Mouse (Mus musculus) gastrocnemius, adult 2 months (tissue): ENCODE measurements around the gene Dmrta2. TPM values are rescaled to one million over a fixed set of nuclear protein-coding genes. Genes with fewer than 3 reads are reported as not detected.

ENCODE experiments used
- DNase-seq: peaks from one replicate; pipeline ENCODE4 v3.0.0; 2022
- H3K27ac ChIP-seq: fragments of 200-600 bp; 2 replicates; pipeline ENCODE4 v1.8.1; 2022; ENCODE audit warnings: mild to moderate bottlenecking
- H3K4me3 ChIP-seq: fragments of 200-600 bp; 2 replicates; pipeline ENCODE4 v1.8.1; 2022; ENCODE audit warnings: mild to moderate bottlenecking, moderate library complexity
- CTCF ChIP-seq: fragments of 200-600 bp; IDR thresholded peaks from 2 replicates; pipeline ENCODE4 v1.8.1; 2022; ENCODE audit warnings: antibody characterized with exemption, mild to moderate bottlenecking, moderate library complexity
- intact Hi-C: fragments of 180-260 bp; cut with DNase I; formaldehyde crosslinking; loops from one replicate; pipeline ENCODE4 v1.15.1; 2025
- long read RNA-seq, 2 experiments: library from polyadenylated mRNA; stranded (forward); transcript quantifications; one replicate each; pipeline ENCODE4 v2.0.0; 2021
- total RNA-seq, 2 experiments: library from RNA; stranded (reverse); gene quantifications; 2 replicates each; pipeline ENCODE4 v1.2.3; 2021

The Dmrta2 gene
- under 1 TPM in 1 of 2 experiments, not detected in 1; 0.08 TPM for total RNA-seq
- long read RNA-seq, experiment 1, result 0 reads
- long read RNA-seq, experiment 2, result 0 reads

DNA sequence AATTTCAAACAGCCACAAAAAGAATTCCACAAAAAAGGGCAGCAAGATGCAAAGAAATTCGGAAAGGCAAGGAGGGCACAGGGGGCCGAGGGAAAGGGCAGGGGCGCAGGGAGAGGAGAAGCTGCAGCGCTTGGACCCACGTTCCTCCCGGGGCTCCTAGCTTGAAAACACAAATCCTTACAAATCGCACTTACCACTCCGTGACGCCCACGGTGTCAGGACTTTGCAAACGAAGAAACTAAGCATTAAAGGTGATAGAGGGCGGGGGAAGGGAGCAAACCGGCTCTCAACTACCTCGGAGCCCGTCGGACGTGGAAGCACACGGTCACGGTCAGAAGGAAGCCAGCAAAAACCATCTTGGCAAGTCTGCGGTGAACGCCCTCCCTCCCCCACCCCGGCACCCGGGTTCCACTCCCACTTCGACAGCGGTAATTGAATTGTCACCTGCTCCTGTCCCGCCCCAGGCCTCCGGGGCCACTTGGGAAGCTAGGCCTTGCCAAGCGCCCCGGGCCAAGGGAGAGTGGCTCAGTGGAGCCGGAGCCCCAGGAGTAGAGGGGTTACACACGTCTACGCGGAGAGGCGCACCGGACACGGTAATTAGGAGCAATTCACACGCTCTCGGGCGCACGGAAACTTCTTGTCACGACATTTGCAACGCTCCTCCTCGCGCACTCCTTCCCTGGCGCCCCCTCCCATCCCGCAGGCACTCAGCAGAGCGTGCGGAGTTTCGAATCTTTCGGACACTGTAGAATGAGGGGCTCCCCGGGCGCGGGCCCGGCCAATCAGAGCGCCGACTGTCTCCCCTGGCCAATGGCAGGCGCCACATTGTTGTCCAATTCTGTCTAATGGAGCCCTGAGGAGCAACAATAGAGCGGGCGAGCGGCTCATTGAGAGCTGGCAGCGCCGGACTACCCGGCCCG lies at the start of gene Dmrta2:
Dmrta2 (plus strand) TSS at position 906 of the 920 bp plus-strand sequence.
- DNase-seq, result no peak
- H3K4me3 ChIP-seq, result peak within 1 kb of the TSS; percentile 56
- no peak for TF ChIP-seq CTCF
- H3K27ac ChIP-seq, result no peak within 1 kb of the TSS
- intact Hi-C loops, result no loop called here

GRCm38 (mm10) chr4:109929058-109929457 lies 48.8 kb upstream of the Dmrta2 start:
- no peak overlapping the region for H3K4me3 ChIP-seq
- TF ChIP-seq CTCF, result no peak
- intact Hi-C loops, result no loop called here
- DNase-seq, result no peak
- H3K27ac ChIP-seq, result no peak overlapping the region

DNA sequence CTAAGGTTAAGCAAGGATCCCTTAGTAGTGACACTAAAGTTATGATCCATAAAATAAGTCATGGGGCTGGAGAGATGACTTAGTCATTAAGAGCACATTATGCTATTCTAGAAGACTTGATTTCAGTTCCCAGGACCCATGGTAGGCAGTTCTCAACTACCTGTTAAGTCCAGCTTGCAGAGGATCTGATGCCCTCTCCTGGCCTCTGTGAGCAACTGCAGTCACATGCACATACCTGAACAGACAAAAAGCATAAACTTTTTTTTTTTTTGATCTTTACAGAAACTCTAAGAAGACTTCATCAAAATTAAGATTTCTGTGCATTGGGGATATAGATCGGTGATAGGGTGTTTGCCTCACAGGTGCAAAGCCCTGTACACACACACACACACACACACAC lies 47.4 kb upstream of the Dmrta2 start:
- H3K4me3 ChIP-seq, result no peak overlapping the region
- no peak for DNase-seq
- intact Hi-C loops, result no loop called here
- no peak overlapping the region for H3K27ac ChIP-seq
- peak; percentile 45 for TF ChIP-seq CTCF

DNA sequence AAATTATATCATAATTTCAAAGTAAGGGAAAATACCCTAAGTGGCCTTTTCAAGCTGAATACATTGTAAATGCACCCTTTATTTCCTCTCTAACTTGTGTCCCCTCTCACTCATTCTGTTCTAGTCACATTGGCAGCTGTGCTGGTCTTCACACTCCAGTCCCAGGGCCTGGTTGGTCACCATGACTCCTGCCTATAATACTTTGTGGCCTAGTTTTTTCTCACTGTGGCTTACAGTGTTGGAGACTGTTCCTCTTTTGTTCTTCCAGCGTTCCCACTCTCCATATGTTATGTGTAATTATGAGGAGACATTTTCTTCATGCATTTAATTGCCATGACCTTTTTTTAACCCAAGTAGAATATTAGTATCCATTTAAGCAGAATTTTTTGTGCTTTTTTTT lies 46.9 kb upstream of the Dmrta2 start:
- intact Hi-C loops, result no loop called here
- Histone ChIP-seq H3K27ac (no peak overlapping the region), H3K4me3 (no peak overlapping the region)
- no peak for TF ChIP-seq CTCF
- DNase-seq, result no peak

- DNase-seq, result no peak
- no peak overlapping the region for H3K27ac ChIP-seq
- no peak overlapping the region for H3K4me3 ChIP-seq
- no peak for TF ChIP-seq CTCF
- intact Hi-C loops, result no loop called here
Observed at GRCm38 (mm10) chr4:109936557-109936956, 41.3 kb upstream of the Dmrta2 start.

DNA sequence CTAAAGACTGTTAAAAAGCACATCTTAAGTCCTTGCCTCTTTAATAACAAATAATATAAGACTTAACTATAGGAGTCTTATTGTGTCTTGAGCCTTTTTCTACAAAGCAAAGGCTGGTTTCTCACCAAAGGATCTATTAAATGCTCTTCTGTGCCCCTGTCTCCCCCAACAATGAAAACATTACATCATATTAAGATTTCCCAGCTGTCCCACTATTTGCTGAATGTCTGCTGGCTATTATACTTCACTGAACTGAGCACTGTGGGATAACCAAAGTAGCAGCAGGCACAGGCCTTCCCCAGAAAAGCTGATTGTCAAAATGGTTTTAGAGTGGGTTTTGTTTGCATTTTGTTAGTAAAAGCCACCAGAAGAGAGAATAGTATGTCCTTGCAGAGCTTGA lies 38.6 kb upstream of the Dmrta2 start:
- no peak overlapping the region for H3K27ac ChIP-seq
- no peak for TF ChIP-seq CTCF
- no peak for DNase-seq
- no peak overlapping the region for H3K4me3 ChIP-seq
- intact Hi-C loops, result no loop called here

- TF ChIP-seq CTCF, result no peak
- no peak for DNase-seq
- H3K27ac ChIP-seq, result no peak overlapping the region
- intact Hi-C loops, result no loop called here
- no peak overlapping the region for H3K4me3 ChIP-seq
Observed at GRCm38 (mm10) chr4:109945554-109945953, 32.3 kb upstream of the Dmrta2 start.

DNA sequence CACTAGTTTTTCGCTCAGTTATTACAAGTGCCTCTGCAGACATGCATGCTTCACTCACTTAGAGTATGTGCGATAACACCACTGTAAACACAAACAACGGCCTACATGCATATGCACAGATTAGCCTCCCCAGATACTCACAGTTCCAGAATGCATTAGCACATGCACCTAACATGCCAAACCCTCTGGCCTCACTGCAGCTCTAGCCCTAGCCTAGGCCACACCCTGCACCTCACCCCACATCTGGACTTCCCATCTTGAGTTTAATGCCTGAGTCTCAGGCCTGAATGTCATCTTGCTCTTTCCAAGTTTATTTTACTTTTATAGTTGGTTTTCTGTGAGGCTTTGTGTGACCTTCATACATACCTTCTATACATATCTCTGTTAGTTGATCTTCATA lies 28.5 kb upstream of the Dmrta2 start:
- TF ChIP-seq CTCF, result no peak
- no peak overlapping the region for H3K27ac ChIP-seq
- H3K4me3 ChIP-seq, result no peak overlapping the region
- intact Hi-C loops, result no loop called here
- no peak for DNase-seq

DNA sequence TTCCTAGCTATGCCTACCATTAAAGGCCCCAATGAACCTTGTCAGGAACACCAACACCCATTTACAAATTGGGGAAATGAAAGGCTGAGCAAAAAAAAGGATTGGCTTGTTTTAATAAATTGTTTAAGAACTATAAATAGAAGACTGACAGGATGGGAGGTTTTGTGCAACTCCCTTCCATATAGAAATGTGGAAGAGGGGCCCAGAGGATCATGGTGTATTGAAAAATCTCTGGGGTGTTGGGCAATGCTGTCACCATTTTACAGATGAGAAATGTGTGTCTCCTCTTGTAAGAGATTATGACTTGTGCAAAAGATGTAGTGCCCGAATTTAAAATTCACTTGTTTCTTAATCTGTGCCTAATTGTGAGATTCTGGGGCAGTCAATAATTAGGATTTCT lies 24.3 kb upstream of the Dmrta2 start:
- no peak for DNase-seq
- no peak overlapping the region for H3K4me3 ChIP-seq
- no peak for TF ChIP-seq CTCF
- intact Hi-C loops, result no loop called here
- no peak overlapping the region for H3K27ac ChIP-seq

DNA sequence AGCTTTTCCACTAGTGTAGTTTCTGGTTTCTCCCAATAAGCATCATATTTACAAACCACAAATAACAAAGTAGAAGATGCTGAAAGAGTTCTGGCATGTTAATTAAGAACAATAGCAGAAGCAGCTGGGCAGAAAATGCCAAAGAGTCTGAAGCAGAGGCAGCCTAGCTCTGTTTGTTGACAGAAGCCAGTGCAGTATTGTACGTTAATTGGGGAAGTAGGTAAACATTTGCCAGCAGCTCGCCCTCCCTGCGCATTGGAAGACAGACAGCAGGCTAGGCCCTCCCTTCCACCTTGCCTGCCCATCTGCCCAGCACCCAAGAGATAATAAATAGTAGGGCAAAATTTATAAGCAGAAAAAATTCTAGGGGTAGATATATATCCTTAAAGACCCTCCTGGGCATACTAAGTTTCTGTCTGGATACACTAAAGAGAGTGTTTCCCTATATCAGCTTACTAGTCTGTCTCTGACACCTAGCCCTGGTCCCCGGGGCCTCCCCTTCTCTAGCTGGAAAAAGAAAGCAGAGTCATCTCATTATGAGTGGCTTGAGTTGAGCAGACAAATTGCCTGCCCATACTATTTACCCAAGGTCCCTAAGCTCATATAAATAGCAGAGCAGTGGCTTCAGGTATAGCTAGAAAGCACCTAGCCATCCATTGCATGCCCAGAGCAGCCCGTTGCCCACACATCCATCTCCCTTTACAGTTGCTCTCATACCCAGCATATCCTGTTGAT lies 17.5 kb upstream of the Dmrta2 start:
- Histone ChIP-seq H3K4me3 (no peak overlapping the region), H3K27ac (no peak overlapping the region)
- no peak for TF ChIP-seq CTCF
- no peak for DNase-seq
- intact Hi-C loops, result no loop called here

DNA sequence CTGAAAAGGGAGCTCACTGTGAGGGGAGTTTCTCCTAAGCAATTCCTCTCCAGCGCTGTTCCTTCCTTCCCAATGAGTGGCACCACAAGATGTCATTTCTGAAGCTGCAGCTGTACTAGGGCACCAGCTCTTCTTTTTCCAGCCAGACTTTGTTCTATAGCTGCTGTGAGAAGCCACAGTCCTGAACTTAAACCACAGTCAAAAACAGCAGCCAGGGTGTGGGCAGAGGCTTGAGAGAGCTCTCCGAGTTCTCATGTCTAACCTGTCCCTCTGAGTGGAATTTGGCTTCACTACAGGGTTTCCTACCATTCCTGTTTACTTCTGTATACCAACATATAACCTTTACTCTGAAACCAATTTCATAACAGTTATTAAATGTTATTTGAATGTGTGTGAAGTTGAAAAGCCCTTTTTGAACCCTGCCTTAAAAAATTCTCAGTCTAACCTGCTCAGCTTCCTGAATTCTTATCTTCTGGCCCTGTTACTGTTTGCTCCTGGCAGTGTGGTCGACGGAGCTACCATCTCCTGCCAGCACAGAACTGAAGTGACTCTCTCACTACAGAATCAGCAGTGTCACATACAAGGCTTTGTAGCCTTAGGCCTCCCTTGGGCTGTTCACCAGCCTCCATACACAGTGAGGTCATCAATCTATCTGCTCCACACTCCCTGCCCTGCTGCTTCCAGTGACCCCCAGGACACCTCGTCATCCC lies 14.1 kb upstream of the Dmrta2 start:
- intact Hi-C loops, result no loop called here
- no peak for DNase-seq
- no peak for TF ChIP-seq CTCF
- H3K27ac ChIP-seq, result no peak overlapping the region
- no peak overlapping the region for H3K4me3 ChIP-seq

GRCm38 (mm10) chr4:109969561-109969960 lies 8.3 kb upstream of the Dmrta2 start:
- DNase-seq, result no peak
- intact Hi-C loops, result no loop called here
- H3K27ac ChIP-seq, result no peak overlapping the region
- no peak for TF ChIP-seq CTCF
- H3K4me3 ChIP-seq, result no peak overlapping the region

DNA sequence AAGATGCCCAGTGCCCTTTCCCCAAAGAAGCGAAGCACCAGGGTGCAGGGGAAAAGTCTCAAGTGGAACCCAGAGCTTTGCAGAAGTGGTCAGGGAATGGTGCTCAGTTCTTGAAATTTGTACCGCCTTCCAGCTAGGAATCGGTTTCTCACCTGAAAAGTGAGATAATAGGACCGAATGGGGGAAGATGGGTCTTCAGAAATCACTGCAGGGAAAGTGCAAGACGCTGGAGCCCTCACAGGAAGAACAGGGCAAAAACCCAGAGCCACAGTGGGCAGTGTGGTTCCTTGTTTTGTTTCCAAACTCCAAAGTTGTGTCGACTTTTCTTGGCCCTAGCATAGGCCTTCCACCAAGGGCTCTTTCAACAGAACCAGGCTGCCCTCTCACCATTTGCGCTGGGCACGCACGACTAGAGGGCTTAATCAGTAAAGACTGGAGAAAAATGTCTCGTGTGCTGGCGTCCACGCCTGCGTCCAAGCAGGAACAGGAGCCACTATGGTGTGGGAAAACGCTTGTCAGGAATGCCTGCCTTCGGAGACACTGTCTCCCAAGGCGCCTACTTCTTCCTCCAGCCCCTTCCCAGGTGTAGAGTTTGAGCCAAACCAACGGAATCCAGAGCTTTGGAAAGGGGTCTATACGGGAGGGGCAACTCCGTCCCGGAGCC lies 3.7 kb upstream of the Dmrta2 start:
- no peak for TF ChIP-seq CTCF
- intact Hi-C loops, result no loop called here

More for the DNA sequence above, 3.7 kb upstream of the Dmrta2 start:
- DNase-seq, result no peak
- H3K4me3 ChIP-seq, result no peak overlapping the region
- no peak overlapping the region for H3K27ac ChIP-seq
